Mouse (Mus musculus) retina, embryonic 14.5 days (tissue): ENCODE measurements around the gene Gm21915.

Experiments
- DNase-seq: peaks from one replicate; pipeline ENCODE4 v3.0.0-alpha.2; 2015; ENCODE audit warnings: low spot score

Gm21915 gene

DNA sequence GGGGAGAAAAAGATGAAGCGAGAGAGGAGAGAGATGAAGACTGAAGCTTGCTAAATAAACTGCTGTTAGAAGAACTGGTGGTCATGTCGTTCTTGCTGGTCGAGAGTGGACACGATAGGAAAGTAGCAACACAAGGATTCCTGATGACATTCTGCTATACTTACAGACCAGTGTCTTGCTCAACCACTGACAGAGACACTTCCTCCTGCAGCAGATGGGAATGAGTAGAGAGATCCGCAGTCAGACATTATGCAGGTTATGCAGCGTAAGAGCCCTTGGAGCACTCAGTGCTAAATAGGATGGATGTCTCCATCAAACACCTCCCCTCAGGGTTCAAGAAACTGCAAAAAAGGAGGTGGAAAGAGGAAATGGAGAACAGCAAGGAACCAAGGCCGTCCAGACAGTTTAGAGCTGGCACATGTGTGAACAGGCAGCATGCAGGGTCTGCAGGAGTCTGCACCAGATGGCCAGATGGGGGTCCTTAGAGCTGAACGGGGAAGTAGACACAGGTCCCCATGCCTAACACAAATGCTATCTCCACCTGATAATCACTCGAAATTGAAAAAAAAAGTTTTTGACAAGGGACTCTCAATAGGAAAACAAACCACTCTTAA is 4.1 kb upstream of the Gm21915 start:
- no peak for DNase-seq

DNA sequence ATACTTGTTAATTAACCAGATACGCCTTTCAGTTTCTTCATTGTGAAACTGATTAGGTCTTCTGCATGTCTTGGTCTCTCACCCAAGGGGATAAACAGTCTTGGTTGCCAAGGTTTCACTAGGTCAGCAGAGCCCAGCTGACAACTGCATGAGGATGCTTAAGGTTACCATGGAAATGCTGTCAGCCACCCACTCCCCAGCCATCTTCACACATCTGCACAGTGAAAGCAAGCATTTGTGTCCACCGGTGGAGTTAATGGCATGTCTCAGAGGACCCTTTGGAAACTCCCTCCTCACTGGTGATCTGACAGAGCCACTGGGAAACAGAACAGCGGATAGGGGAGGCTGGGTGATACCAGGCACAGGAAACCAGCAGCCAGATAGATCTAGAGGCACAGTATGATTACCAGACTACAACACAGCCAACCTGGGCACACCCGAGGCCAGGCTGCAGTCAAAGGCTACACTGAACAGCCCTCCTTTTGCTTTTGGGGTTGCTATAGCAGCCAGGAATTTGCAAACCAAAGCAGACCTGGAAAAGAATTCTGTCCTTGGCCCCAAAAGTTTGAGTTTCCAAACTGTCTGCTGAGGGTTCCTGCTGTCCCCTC is 1.0 kb downstream of the Gm21915 start:
- DNase-seq, result peak; percentile 49

DNA sequence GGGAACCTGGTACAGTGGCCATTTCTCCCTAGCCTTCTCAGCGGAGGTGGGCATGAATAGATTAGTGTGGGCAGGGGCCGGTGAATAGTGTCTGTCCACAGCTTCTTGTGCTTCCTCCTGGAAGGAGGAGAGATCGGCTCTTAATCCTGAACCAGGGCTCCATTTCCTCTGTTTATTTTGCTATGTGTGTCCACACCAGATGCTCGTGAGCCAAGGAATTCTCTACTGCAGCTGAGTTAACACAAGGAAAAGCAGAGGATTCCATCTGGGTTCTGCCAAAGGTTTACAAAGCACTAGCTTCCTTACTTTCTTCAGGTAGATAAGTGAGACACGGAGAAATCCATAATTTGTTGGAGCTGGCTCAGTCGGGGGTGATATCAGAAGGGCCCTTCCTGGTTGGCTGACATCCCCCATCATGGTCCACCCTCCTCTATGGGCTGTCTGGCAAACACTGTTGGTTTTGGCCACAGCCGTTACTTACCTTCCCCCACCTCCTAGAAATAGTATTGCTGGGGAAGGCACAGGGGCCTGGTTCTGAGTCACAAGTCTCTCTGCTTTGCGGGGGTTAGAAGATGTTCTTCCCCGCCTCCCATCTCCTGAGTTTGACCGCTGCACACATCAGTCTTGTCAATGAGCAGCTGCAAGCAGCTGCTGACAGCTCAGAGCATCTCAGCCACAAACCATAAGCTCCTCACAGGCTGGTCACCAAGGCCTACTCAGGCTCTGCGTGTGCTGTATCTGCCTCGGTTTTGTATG is 5.0 kb downstream of the Gm21915 start:
- no peak for DNase-seq

DNA sequence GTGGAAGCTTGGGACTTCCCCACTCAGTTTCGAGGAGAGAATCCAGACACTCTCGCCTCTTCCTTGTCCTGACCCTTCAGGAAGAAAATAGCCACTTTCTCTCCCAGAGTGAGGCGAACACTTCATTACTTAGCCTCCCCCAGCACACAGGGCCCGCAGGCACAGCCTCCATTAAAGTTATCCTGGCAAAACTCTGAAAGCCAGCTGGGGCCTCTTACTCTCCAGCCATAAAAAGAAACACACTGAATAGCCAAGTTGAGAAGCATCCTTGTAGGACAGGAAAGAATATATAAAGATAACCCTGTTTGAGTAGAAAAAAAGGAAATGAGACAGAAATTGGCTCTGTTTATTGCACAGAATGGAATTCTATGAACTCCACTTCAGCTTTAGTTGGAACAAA is 8.2 kb downstream of the Gm21915 start:
- DNase-seq, result no peak

DNA sequence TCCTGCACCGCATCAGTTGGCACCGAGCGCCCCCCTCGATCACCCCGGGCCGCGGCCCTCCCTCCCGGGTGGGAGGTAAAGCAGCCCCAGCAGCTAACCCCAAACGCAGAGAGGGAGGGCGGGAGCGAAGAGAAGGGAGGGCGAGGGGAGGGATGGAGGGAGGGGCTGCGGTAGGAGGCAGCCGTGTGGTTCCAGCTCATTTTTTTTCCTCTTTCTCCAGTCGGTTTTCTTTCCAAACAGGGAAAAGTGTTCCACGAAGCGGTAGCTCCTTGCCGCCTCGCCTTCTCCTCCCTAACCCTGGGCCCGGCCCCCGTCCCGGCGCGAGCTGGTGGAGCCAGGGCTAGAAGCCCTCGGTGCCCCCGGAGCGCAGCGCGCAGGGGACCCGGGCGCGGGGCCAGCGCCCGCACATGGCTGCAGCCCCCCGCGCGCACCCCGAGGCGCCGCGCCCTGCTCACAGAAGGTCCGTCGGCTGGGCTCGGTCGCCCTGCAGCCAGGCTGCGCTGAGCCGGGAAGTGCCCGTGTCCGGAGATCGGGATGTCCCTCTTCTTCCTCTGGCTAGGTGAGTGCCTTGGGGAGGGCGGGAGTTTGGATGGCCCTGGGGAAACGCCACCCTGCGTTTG is 15.5 kb downstream of the Gm21915 start, which contains the start of gene Clmp:
Gene Clmp, plus strand, starts transcription at position 162 of the 620 bp plus-strand sequence.
- DNase-seq, result peak; percentile 48

DNA sequence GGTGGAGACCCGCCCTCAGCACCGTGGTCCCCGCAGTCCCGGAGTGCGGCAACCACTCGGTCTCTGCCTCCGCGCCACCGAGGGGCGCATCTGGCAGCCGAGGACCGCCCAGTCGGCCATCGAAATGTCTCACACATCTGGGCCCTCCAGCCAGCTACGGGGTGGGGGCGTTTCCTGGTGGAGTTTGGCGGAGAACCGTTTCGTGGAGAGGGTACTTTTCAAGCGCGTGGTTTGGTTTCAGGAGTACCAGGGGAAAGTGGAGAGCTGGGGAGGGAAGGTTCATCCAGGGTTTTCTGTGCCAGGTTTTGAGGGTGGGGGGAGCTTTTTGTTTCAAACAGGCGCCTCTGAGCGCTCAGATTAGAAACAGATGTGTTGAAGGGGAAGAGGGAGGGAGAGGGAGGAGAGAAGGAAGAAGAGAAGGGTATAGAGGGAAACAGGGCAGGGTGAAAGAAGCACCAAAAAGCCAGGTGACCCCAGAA is 16.0 kb downstream of the Gm21915 start:
- peak; percentile 40 for DNase-seq

DNA sequence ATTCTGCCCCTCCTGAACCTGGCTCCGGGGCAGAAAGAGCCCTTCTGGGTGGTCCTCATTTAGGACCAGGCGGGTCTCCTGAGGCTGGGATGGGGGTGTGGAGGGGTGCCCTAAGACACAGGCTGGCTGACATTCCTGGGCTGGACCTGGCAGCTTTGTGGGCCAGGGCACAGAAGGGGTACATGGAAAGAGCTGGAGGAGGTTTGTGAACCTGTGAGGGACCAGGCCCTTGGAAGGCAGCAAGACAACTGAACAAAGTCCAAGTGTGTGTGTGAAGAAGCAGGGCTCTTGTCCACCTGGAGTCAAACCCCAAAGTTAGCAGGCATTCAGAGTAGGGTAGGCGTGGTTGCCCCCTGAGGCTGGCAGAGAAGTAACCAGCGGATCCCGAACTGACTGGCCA is 16.6 kb downstream of the Gm21915 start:
- DNase-seq, result no peak

DNA sequence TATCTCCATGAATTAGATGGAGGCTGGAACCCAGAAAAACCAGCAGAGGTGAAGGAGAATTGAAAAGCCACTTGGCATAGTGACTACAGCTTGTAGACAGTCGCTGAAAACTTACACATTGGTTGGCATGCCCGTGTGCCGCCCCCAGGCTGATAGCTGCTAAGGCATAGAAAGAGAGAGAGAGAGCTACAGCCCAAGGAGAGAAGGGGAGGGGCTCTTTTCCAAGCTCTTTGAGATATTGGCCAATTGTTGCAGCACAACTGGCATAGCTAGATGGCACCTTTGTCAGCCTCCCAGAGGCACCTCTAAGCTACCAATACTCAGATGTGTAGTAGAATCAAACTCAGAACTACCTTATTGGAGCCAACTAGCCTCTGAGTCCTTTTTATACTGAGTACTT is 17.1 kb downstream of the Gm21915 start:
- no peak for DNase-seq

DNA sequence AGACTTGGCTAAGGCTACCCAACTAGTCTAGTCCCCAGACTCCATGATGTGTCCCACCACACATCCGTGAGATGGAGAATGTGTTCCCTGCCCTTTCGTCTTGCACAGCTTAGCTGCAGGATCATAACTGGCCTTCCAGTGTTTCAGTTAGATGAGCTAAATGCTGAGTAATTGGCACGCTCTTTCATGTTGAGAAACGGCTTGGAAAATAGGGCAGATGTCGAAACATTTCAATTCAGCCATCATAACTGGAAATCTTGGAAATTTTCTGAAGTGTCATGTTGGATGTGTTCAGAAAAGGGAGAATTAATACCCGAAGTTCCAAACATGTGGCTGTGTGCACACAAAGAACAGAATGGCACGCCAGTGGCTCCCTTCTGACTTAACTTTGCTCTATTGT is 20.1 kb downstream of the Gm21915 start:
- no peak for DNase-seq

DNA sequence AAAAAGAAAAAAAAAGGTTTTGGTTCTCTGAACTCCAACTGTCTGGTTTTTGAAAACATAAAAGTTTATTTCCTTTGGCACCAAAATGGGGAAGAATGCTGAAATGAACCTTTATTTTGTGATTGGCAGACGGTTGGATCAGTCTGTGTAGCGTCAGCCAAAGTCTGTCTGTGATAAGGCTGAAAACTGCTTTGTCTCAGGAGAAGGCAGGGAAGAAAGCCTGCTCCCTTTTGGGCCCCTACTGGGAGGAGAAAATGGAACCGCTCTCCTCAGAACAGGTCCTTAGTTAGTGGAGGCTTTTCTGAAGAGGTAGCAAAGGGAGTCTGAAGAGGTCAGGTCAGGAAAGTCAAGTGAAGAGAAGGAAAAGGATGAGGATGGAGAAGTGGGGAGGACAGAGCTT is 22.6 kb downstream of the Gm21915 start:
- no peak for DNase-seq

DNA sequence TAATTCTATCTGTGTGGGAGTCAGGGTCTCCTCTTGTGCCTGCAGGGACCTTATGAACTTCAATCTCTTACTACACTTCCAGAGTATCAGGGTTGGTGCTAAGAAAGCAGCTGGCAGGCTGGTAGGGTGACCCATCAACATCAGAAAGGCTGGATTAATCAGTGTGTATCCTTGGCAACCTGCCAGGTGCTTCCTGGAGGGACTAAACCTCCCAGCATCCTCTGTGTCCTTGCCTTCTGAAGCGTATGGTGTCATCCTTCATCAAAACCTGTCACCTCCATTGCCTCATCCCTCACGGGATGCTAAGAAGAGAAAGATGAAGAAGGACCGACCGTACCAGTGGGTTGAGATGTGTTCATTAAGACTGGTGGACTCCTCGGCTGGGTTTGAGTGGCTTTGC is 23.4 kb downstream of the Gm21915 start:
- peak; percentile 49 for DNase-seq

DNA sequence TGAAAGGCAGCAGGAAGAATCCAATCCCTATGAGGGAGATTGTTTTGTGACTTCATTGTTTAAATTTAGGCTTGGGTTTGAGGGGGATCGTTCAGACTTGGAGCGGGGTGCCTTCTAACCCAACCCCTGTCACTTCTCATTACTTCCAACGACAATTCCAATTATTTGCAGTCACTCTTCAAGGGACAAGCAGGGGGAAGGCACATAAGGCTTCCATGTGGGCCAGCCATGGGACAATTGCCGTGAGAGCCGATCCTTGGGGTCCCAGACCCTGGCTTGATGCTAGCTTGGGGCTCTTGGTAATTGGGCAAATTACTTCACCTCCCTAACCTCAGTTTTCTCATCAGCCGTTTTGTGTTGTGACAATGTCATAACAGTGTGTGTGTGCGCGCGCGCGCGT is 23.9 kb downstream of the Gm21915 start:
- peak; percentile 55 for DNase-seq

DNA sequence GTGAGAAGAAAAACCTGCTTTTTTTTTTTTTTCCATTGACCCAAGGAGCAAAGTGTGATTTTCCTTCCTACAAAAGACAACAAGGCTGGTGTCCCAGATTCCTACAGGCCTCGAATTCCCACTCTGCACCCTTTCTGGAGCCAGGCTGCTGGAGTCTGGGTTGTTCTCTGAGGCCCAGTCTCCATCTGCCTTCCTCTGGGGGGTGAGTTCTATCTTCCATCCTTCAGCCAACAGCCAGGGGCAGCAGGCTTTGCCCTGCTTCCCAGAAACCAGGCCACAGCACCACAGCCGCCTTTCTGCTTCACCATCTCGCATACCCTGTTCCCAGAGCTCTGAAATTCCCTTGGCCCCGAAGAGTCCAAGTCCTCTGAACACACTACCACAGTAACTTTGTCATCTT is 25.7 kb downstream of the Gm21915 start:
- no peak for DNase-seq

DNA sequence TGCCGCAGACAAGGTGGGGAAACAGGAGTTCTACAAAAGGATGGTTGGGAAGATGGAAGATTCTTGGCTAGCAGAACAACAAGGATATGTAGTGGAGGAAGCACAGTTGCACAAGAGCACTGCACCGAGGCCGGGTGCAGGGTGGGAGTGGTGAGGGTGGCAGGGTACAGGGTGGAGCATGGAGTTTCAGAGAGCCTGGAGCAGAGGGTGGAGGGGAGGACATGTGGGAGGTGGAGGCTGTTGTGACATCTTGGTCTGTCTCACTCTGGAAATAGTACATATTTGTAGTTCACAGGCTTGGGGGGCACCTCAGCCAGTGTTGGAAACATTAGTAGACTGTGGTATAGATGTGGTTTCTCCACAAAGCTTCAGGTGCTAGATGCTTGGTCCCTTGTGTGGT is 28.8 kb downstream of the Gm21915 start:
- no peak for DNase-seq

DNA sequence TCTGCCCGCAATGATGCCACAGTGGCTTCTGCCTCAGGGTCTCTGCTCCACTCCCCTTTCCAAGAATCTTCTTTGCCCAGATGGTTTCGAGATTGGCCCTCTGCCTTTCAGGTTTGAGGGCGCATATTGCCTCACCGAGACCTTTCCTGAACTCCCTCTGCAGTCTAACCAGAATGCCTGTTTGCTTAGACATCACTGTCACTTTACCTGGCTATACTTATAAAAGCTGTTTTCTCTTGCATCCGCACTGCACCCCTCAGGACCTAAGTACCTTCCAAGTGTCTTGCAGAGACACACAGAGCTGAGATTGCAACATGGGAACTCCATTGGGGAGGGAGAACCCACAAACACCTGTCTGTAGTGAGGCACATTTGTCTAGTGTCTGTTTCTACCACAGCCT is 29.8 kb downstream of the Gm21915 start:
- DNase-seq, result no peak

DNA sequence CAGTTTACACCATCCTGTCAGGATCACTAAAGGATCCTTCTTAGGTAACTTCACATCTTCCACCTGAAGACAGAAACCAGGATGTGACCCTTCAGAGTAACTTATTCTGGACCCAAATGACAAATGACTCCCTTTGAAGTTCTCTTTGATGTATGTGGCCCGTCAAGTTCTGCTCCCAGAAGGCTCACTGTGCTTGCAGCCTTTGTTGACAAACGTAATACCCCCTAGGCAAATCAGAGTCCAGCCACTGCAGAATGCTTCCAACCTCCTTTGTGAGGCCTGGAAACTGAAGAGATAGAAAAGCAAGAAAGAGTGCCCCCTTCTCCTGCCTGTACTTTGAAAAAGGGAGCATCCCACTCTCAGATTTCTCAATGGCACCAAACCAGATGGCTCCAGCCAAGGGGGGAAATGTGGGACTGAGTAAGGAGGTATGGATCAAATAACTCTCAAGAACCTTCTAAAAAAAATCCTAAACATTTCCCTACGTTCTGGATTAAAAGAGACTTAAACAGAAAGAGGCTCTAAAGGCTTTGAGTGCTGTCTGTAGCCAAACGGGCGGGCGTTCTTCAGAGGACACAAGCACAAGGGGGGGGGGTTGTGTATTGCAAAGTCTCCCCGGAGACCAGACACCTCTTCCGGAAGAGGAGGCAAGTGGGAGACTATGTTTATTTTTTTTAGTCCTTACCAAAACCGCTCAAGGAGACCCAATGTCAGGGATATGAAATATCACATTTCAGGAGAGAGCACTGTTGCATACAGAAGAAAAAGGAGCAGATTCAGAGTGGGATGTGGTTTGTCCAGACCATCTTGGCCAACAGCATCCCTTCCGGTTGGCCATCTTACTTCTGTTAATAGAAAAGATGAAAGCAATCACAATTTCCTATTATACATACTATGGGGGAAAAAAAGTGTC is 34.2 kb downstream of the Gm21915 start:
- DNase-seq, result no peak

DNA sequence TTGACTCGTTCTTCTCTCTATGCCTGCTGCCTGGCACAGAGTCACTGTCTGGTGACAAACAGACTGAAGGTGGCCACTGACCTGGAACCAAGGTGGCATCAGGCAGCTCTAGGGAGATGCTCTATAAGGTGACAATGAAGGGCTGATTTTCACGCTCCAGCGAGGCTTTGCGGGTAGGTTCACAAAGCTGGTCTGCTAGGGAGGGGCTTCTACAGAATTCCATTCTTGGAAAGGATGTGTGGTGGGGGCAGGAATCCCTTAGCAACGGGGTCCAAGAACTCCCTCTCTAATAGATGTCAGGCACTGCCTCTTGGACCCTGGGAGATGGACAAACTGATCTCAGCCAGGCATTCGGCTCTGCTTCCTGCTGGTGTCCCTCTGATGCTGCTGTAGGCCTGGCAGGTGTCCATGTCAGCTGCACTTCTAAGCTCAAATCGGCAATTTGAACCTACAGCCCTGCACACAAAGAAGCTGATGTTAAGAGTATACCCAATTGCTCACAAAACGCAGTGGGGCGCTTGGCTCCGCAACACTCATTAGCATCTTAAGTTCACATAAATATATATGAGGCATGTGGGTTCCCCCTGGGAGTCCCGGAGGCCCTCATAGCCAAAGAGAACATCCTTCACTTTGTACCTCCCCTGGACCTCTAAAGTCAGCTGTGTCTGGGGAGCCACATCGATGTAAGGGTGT is 38.2 kb downstream of the Gm21915 start:
- DNase-seq, result no peak

DNA sequence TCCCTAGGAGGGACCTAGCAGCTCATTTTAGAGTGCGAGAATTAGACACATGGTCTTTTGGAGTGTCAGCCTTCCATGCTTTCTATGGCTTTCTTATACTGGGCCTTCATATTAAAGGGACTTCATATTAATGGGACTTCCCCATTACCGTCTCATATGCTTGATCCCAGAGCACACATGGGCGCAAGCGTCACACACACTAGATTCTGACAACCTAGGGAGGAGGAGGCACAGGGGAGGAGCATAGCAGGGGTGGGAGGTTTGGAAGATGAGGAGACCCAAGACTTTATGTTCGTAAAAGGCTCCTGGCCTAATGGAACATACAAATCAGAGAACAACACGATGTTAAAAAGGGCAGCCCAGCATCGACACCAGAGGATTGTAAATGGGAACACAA is 38.7 kb downstream of the Gm21915 start:
- no peak for DNase-seq

DNA sequence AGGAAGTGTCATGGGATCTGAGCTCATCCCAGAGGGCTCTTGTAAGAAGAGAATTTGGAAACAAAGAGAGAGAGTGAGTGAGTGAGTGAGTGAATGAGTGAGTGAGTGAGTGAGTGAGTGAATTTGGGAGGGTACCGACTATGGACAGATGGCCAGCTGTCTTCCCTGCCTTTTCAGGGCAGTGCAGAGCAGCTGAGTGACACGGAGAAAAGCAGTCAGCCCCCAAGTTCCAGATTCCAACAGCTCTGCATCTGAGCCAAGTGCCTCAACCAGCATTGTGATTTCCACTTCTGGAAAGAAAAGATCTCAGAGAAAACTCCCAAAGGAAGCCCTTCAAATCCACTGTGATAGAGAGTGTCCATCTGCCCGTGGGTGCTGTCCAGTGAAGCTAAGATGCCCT is 39.2 kb downstream of the Gm21915 start:
- DNase-seq, result no peak

DNA sequence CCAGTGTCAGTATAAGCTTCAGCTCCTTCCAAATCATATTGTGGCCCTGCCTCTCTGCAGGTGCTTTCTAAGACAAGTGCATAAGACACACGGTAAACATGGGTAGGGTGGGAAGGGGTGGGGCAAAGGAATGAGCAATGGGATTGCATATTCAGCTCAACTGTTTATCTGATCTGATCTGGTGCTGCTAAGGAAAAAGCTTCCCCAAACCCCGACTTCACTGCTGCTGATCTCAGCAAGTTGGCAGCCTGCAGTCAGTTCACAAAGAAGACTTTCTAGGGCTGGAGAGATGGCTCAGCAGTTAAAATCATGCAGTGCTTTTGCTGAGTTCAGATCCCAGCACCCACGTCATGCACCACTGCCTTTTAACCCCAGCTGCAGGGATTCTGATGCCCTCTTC is 39.6 kb downstream of the Gm21915 start:
- no peak for DNase-seq

DNA sequence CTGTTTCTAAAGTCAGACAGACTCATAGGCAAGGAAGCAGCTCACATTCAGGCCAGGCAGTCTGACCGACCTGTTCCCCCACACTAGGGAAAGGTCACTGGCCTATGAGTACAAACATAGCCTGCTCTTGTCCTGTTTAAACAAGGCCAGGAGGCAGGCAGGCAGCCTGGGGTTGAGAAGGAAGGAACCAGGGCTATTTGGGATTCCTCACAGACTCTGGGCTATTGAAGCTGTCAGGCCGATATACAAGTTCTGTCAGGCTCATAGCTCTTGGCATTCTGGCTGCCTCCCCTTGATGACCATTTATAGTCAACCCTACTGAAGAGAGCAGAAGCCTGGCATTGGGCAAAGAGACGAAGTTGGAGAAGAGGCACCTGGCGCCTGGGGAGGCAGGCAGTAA is 41.2 kb downstream of the Gm21915 start:
- no peak for DNase-seq
